Mouse (Mus musculus): Measurements from ENCODE around the gene Atp2c2.

GRCm38 (mm10) chr8:119673976-119674555 lies 25.7 kb upstream of the Atp2c2 start:
- no peak for TF ChIP-seq EP300 (optimal IDR thresholded peaks at IDR 0.05)
- peak; percentile 62 for TF ChIP-seq CTCF (IDR thresholded peaks at IDR 0.05; ENCODE audit: low read depth)
